Mouse (Mus musculus) stomach, embryonic 14.5 days (tissue): ENCODE results near the gene Zfp598. TPM values are rescaled to one million over a fixed set of nuclear protein-coding genes. Genes with fewer than 3 reads are reported as not detected.

ENCODE experiments used
- ATAC-seq: fragments of 200-750 bp; cut with Nextera tagmentation; 2 replicates; pipeline ENCODE4 v1.8.0; 2017; ENCODE audit warnings: low read depth, moderate TSS enrichment; ENCODE audit not compliant: insufficient number of reproducible peaks, insufficient read depth, low FRiP score
- H3K27ac ChIP-seq: fragments of 300-500 bp; sonication (generic); 2 replicates; pipeline ENCODE4 v1.5.1; 2014; ENCODE audit warnings: mild to moderate bottlenecking, low read length, moderate library complexity, mixed read lengths
- H3K27me3 ChIP-seq: fragments of 300-500 bp; sonication (generic); 2 replicates; pipeline ENCODE4 v1.6.1; 2014; ENCODE audit warnings: low read length, control low read depth, mixed read lengths; ENCODE audit not compliant: control insufficient read depth, insufficient read depth
- H3K36me3 ChIP-seq: fragments of 300-500 bp; sonication (generic); 2 replicates; pipeline ENCODE4 v1.6.1; 2014; ENCODE audit warnings: mild to moderate bottlenecking, control low read depth, low read length, moderate library complexity, mixed read lengths; ENCODE audit not compliant: control insufficient read depth, insufficient read depth
- H3K4me1 ChIP-seq: fragments of 300-500 bp; sonication (generic); 2 replicates; pipeline ENCODE4 v1.6.1; 2014; ENCODE audit warnings: low read length, control low read depth, mixed read lengths; ENCODE audit not compliant: control insufficient read depth, insufficient read depth
- H3K4me2 ChIP-seq: fragments of 300-500 bp; sonication (generic); replicated peaks from 2 replicates; pipeline ENCODE4 v1.6.1; 2014; ENCODE audit warnings: low read depth, low read length, control low read depth
- H3K4me3 ChIP-seq: fragments of 300-500 bp; sonication (generic); 2 replicates; pipeline ENCODE4 v1.5.1; 2014; ENCODE audit warnings: low read depth, low read length, control low read depth
- H3K9ac ChIP-seq: fragments of 300-500 bp; sonication (generic); replicated peaks from 2 replicates; pipeline ENCODE4 v1.6.1; 2014; ENCODE audit warnings: low read depth, mild to moderate bottlenecking, control low read depth, low read length, moderate library complexity, mixed read lengths
- H3K9me3 ChIP-seq: fragments of 300-500 bp; sonication (generic); 2 replicates; pipeline ENCODE4 v1.6.1; 2016; ENCODE audit warnings: low read depth, low read length, control low read depth; ENCODE audit not compliant: control insufficient read depth
- WGBS: fragments of 180-500 bp; shearing (Covaris S2); extraction: QIAGEN DNeasy Blood & Tissue Kit; methylation state at CpG from one replicate; pipeline ENCODE4 v1.1.7; 2014; 5-methylcytosine and 5-hydroxymethylcytosine counted together
- polyA plus RNA-seq: library from polyadenylated mRNA; unstranded; fragments of >200 nt; fragmentation: Nextera tagmentation; extraction: Ambion mirVana; gene quantifications from 2 replicates; pipeline ENCODE4 v1.2.1, GENCODE M21; 2014

Zfp598 gene
- polyA plus RNA-seq, 1 experiment from 2014 or later: 24.8 TPM

GRCm38 (mm10) chr17:24635694-24636093 lies 33.8 kb upstream of the Zfp598 start:
- Histone ChIP-seq H3K4me3 (no peak overlapping the region), H3K9me3 (no peaks in the 10 kb centered on the region), H3K27me3 (no peaks in the 10 kb centered on the region), H3K9ac (no peak overlapping the region), H3K4me1 (peaks cover 26% of the 10 kb centered on the region; the same call in 1 of the 2 replicates), H3K36me3 (peaks cover 7% of the 10 kb centered on the region; the same call in 1 of the 2 replicates), H3K27ac (no peak overlapping the region), H3K4me2 (no peak overlapping the region)
- WGBS: 97% methylated on average over 5 of the region's 5 CpGs
- no peak for ATAC-seq

- WGBS: 66% methylated on average over 5 of the region's 5 CpGs
- Histone ChIP-seq H3K4me2 (no peak overlapping the region), H3K36me3 (peaks cover 6% of the 10 kb centered on the region; the same call in 1 of the 2 replicates), H3K27me3 (no peaks in the 10 kb centered on the region), H3K4me3 (no peak overlapping the region), H3K9ac (no peak overlapping the region), H3K4me1 (peaks cover 22% of the 10 kb centered on the region; the same call in 1 of the 2 replicates), H3K9me3 (no peaks in the 10 kb centered on the region), H3K27ac (no peak overlapping the region)
- no peak for ATAC-seq
These were observed 32.6 kb upstream of the Zfp598 start for GRCm38 (mm10) chr17:24636781-24637481.

GRCm38 (mm10) chr17:24638214-24638613 lies 31.3 kb upstream of the Zfp598 start:
- no peaks in the 10 kb centered on the region for H3K27me3 ChIP-seq

DNA sequence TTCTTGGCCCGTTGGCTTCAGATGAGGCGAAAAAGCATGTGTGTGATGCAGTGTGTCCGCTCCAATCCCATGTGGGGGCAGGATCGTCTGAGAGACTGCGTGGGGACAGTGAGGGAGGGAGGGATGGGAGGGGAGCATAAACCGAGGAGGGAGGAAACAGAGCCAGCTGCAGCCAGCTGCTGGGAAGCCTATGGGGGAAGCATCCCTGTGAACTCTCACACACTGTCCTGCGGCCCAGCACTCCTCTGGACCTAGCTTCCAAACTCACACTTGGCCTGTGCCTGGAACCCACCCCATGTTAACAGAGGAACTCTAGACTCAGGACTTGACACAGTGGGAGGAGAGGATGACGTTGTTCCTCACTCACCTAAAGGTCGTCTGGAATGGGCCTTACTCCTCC lies 30.6 kb upstream of the Zfp598 start:
- no peaks in the 10 kb centered on the region for H3K9me3 ChIP-seq
- H3K4me1 ChIP-seq: peaks cover 19% of the 10 kb centered on the region
- peaks cover 6% of the 10 kb centered on the region; the same call in 1 of the 2 replicates for H3K36me3 ChIP-seq
- WGBS: 48% methylated on average over 9 of the region's 9 CpGs
- no peak overlapping the region for H3K4me3 ChIP-seq
- H3K27me3 ChIP-seq: no peaks in the 10 kb centered on the region
- peak overlapping the region; percentile 85 for H3K27ac ChIP-seq
- ATAC-seq: peak; percentile 81
- H3K9ac ChIP-seq: no peak overlapping the region
- H3K4me2 ChIP-seq: no peak overlapping the region

More at GRCm38 (mm10) chr17:24638214-24638613, 31.3 kb upstream of the Zfp598 start:
- H3K27ac ChIP-seq: peak overlapping the region; percentile 85
- no peak overlapping the region for H3K9ac ChIP-seq
- H3K9me3 ChIP-seq: no peaks in the 10 kb centered on the region
- WGBS: 79% methylated on average over 4 of the region's 4 CpGs
- no peak overlapping the region for H3K4me3 ChIP-seq
- H3K36me3 ChIP-seq: peaks cover 6% of the 10 kb centered on the region; the same call in 1 of the 2 replicates
- ATAC-seq: 0 out of 2 replicates have a peak, but pooled peaks have one; percentile 7
- H3K4me2 ChIP-seq: no peak overlapping the region
- peaks cover 19% of the 10 kb centered on the region; the same call in 1 of the 2 replicates for H3K4me1 ChIP-seq

DNA sequence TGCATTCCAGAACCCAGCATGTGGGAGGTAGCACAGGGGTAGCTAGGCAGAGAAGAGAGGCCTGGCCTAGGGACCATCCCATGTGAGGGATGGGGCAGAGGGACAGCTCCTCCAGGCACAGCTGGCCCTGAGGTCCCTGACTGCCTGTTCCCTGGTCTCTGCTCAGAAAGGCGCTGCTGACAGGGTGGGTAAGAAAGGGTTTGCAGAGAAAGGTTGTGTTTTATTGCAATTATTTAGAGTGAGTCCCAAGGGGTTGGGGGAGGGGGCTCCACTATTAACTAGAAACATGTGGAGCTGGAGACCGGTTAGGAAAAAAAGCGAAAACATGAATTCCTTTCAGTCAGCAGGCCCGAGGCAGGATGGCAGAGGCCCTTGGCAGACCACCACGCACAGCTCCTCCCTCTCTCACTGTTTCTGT lies 29.9 kb upstream of the Zfp598 start:
- Histone ChIP-seq H3K27ac (peak overlapping the region; percentile 85), H3K36me3 (peaks cover 6% of the 10 kb centered on the region; the same call in 1 of the 2 replicates), H3K9me3 (no peaks in the 10 kb centered on the region), H3K9ac (no peak overlapping the region), H3K4me1 (peaks cover 27% of the 10 kb centered on the region), H3K4me3 (no peak overlapping the region), H3K27me3 (no peaks in the 10 kb centered on the region), H3K4me2 (no peak overlapping the region)
- WGBS: 62% methylated on average over 5 of the region's 5 CpGs
- ATAC-seq: peak; percentile 12; the same call in 1 of the 2 replicates

GRCm38 (mm10) chr17:24640119-24640518 lies 29.4 kb upstream of the Zfp598 start:
- peak overlapping the region; percentile 85 for H3K27ac ChIP-seq
- H3K27me3 ChIP-seq: no peaks in the 10 kb centered on the region
- WGBS: 87% methylated on average over 7 of the region's 7 CpGs
- H3K4me2 ChIP-seq: no peak overlapping the region
- no peak overlapping the region for H3K9ac ChIP-seq
- no peak overlapping the region for H3K4me3 ChIP-seq
- H3K4me1 ChIP-seq: peaks cover 32% of the 10 kb centered on the region
- no peaks in the 10 kb centered on the region for H3K9me3 ChIP-seq
- no peak for ATAC-seq
- peaks cover 6% of the 10 kb centered on the region; the same call in 1 of the 2 replicates for H3K36me3 ChIP-seq

- H3K9me3 ChIP-seq: no peaks in the 10 kb centered on the region
- no peak for ATAC-seq
- H3K9ac ChIP-seq: no peak overlapping the region
- no peaks in the 10 kb centered on the region for H3K27me3 ChIP-seq
- WGBS: 97% methylated on average over 15 of the region's 15 CpGs
- no peak overlapping the region for H3K4me2 ChIP-seq
- peaks cover 36% of the 10 kb centered on the region for H3K4me1 ChIP-seq
- no peak overlapping the region for H3K4me3 ChIP-seq
- H3K36me3 ChIP-seq: peaks cover 6% of the 10 kb centered on the region; the same call in 1 of the 2 replicates
- peak overlapping the region; percentile 85; the same call in 1 of the 2 replicates for H3K27ac ChIP-seq
These were observed 28.9 kb upstream of the Zfp598 start for GRCm38 (mm10) chr17:24640581-24640980.

DNA sequence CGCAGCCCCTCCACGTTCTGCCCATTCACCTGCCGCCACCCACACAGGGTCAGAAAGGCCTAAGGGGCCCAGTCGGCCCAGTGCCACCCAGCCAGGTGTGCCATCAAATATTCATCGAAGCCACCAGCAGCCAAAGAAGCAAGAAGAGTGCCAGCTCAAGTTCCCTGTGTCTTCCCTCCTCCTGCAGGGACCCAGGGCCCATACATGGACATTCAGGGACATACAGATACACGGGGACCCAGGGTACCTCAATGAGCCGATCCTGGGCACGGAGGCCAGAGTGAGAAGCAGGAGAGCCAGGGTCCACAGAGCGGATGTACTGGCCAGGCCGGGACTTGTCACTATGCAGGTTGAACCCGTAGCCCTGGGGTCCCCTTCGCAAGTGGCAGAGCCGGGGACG lies 27.5 kb upstream of the Zfp598 start:
- Histone ChIP-seq H3K36me3 (peaks cover 9% of the 10 kb centered on the region; the same call in 1 of the 2 replicates), H3K9me3 (no peaks in the 10 kb centered on the region), H3K4me2 (no peak overlapping the region), H3K27me3 (no peaks in the 10 kb centered on the region), H3K27ac (no peak overlapping the region), H3K4me1 (peaks cover 36% of the 10 kb centered on the region), H3K9ac (no peak overlapping the region), H3K4me3 (no peak overlapping the region)
- ATAC-seq: no peak
- 90% methylated on average over 14 of the region's 14 CpGs for WGBS
